Mouse (Mus musculus): ENCODE data around the gene Myl10. TPM values are rescaled to one million over a fixed set of nuclear protein-coding genes. Genes with fewer than 3 reads are reported as not detected.

Myl10 gene
- polyA plus RNA-seq, 1 experiment, result not detected

DNA sequence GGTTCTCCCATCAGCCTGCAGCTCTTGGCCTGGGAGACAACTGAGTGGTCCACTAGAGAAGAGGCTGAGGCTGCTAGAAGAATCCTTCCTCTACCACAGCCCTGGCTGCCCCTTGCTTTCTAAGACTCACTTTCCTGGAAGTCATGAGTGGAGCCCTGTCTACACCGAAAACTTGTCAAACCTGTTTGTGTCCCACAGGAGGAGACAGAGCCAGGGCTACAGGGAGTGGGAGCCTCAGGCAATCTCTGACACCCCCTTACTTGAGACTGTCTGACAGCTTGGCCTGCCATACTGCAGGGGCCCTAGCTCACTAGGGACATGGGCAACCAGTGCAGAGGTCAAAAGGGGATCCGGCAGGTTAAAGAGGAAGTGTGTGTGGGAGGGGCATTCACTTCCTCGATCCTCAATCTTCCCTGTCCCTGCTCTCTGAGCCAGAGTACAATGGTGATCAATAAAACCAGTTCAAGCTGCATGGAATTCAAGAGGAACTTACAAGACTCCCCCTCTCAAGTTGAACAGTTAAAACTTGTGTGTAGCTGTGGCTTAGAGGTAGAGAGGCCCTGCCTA is 9.3 kb downstream of the Myl10 start:
- Histone ChIP-seq H3K9me3 (ENCODE audit: control insufficient read depth, low read length) (peaks cover 9% of the 10 kb centered on the region), H3K36me3 (ENCODE audit: control insufficient read depth) (no peaks in the 10 kb centered on the region), H3K4me3 (replicated peaks) (no peak overlapping the region), H3K27me3 (ENCODE audit: control insufficient read depth) (no peaks in the 10 kb centered on the region), H3K4me1 (ENCODE audit: control insufficient read depth) (no peaks in the 10 kb centered on the region)
- TF ChIP-seq TAL1 (IDR thresholded peaks at IDR 0.05; ENCODE audit: low read length) (no peak), GATA1 (IDR thresholded peaks at IDR 0.05; ENCODE audit: low read length) (no peak)

DNA sequence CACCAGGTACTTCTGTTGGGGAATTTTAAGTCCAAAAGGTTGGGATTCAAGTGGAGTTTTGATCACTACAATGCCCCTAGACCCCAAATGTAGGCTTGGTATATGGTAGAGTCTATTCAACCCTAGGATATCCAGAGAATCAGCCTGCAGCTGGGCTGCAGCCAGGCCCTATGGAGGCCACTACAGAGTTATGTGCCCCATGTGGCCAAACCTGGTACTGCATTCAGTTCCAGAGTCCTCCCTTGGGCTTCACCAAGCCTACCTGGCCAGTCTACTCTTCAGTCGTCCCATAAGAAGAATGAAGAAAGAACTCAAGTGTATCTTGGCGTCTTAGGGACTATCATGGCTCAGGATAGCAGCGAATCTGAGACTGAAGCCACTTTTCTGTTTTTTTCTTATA is 10.8 kb downstream of the Myl10 start:
- TF ChIP-seq TAL1 (IDR thresholded peaks at IDR 0.05; ENCODE audit: low read length) (no peak), GATA1 (IDR thresholded peaks at IDR 0.05; ENCODE audit: low read length) (no peak)
- Histone ChIP-seq H3K4me3 (replicated peaks) (no peak overlapping the region), H3K9me3 (ENCODE audit: control insufficient read depth, low read length) (peaks cover 9% of the 10 kb centered on the region), H3K27me3 (ENCODE audit: control insufficient read depth) (no peaks in the 10 kb centered on the region), H3K36me3 (ENCODE audit: control insufficient read depth) (no peaks in the 10 kb centered on the region), H3K4me1 (ENCODE audit: control insufficient read depth) (no peaks in the 10 kb centered on the region)

DNA sequence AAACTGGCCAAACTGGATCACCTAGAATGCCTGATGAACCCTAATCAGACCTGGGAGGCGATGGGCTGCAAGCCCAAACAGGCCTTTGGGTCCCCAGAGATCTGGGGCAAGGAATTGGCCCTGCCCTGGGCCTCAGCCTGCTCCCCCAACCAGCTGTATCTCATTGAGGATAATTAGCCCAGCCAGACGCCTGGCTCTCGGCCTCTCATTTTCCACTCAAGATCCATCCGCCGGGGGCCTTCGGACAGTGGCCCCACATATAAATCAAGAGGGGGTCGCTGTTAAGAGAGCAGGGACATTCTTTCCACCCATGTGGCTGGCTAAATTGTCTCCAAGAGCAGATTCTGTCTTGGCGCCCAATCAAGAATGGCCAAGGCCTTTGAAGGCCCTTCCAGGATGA is 11.2 kb downstream of the Myl10 start:
- Histone ChIP-seq H3K4me1 (ENCODE audit: control insufficient read depth) (no peaks in the 10 kb centered on the region), H3K36me3 (ENCODE audit: control insufficient read depth) (no peaks in the 10 kb centered on the region), H3K4me3 (replicated peaks) (no peak overlapping the region), H3K27me3 (ENCODE audit: control insufficient read depth) (no peaks in the 10 kb centered on the region), H3K9me3 (ENCODE audit: control insufficient read depth, low read length) (peaks cover 9% of the 10 kb centered on the region)
- TF ChIP-seq GATA1 (IDR thresholded peaks at IDR 0.05; ENCODE audit: low read length) (no peak), TAL1 (IDR thresholded peaks at IDR 0.05; ENCODE audit: low read length) (no peak)

DNA sequence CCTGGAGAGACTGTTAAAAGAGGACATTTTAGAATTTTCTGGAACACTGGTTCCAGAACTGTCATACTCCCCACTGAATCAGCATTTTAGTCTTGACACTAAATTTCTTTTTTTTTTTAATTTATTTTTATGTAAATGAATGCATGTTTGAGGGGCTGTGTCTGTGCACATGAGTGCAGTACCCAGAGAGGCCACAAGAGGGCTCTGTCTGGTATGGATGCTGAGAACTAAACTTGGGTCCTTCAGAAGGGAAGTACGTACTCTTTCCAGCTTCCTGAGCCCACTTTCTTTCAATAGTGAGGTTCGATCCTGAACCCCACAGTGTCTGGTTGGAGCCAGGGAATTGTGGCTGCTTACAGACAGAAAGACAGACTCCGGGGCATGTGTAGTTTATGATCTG is 12.6 kb downstream of the Myl10 start:
- Histone ChIP-seq H3K4me3 (replicated peaks) (no peak overlapping the region), H3K9me3 (ENCODE audit: control insufficient read depth, low read length) (peaks cover 9% of the 10 kb centered on the region), H3K27me3 (ENCODE audit: control insufficient read depth) (no peaks in the 10 kb centered on the region), H3K4me1 (ENCODE audit: control insufficient read depth) (no peaks in the 10 kb centered on the region), H3K36me3 (ENCODE audit: control insufficient read depth) (no peaks in the 10 kb centered on the region)
- no peak for TF ChIP-seq TAL1 (IDR thresholded peaks at IDR 0.05; ENCODE audit: low read length)
- no peak for TF ChIP-seq GATA1 (IDR thresholded peaks at IDR 0.05; ENCODE audit: low read length)

DNA sequence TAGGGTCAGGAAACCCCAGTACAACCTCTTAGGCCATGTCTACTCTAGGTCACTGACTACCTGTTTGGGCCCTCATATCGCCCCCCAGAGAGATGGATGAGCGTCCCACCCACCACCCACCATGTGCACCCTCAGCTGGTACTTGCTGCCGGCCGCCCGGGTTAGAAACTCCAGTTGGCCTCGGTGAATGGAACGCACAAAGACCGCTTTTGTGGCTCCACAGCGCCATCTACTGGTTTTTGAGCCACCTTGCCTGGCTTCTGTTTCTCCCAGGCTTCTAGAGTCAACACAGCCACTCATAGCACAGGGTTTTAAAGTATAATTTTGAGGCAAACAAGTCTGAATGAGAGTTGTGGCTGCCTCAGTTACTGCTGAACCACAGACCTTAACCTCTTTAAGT is 13.9 kb downstream of the Myl10 start:
- Histone ChIP-seq H3K4me3 (replicated peaks) (no peak overlapping the region), H3K27me3 (ENCODE audit: control insufficient read depth) (no peaks in the 10 kb centered on the region), H3K9me3 (ENCODE audit: control insufficient read depth, low read length) (peaks cover 9% of the 10 kb centered on the region), H3K36me3 (ENCODE audit: control insufficient read depth) (no peaks in the 10 kb centered on the region), H3K4me1 (ENCODE audit: control insufficient read depth) (no peaks in the 10 kb centered on the region)
- TF ChIP-seq TAL1 (IDR thresholded peaks at IDR 0.05; ENCODE audit: low read length) (no peak), GATA1 (IDR thresholded peaks at IDR 0.05; ENCODE audit: low read length) (no peak)

DNA sequence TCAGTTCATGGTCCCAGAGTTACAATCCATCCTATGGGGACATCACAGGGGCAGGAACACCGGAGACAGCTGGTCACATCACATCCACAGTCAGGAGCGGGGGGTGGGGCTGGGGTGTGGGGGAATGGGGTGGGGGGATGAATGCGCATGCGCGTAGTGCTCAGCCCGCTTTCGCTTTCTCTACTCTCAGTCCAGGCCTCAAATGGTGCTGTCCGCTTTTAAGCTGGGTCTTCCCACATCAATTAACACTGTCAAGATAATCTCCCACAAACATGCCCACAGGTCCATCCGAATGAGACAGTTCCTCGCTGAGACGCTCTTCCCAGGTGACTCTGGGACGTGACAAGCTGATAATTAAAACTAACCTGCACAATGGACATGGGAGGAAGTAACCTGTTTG is 15.2 kb downstream of the Myl10 start:
- TF ChIP-seq GATA1 (IDR thresholded peaks at IDR 0.05; ENCODE audit: low read length), result no peak
- no peak for TF ChIP-seq TAL1 (IDR thresholded peaks at IDR 0.05; ENCODE audit: low read length)
- Histone ChIP-seq H3K36me3 (ENCODE audit: control insufficient read depth) (no peaks in the 10 kb centered on the region), H3K9me3 (ENCODE audit: control insufficient read depth, low read length) (peaks cover 9% of the 10 kb centered on the region), H3K4me3 (replicated peaks) (no peak overlapping the region), H3K27me3 (ENCODE audit: control insufficient read depth) (no peaks in the 10 kb centered on the region), H3K4me1 (ENCODE audit: control insufficient read depth) (no peaks in the 10 kb centered on the region)

DNA sequence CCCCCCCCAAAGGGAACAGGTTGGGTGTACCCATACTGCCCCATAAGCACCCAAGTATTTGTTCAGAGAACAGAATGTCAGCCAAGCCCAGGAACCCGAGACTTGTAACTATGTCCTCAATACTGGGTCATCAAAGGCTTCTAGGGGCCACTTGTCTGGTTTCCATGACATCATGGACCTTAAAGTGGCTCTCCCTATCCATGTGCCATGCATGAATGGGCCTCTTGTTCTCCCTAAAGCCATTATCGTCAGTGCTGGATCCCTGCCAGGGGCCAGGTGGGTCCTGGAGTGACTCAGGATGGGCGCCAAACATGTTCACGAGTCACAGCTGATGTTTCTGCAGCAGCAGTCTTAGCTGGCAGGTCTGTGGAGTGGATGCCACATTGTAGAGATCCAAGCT is 17.8 kb downstream of the Myl10 start:
- H3K36me3 ChIP-seq (ENCODE audit: control insufficient read depth), result no peaks in the 10 kb centered on the region
- H3K9me3 ChIP-seq (ENCODE audit: control insufficient read depth, low read length), result peaks cover 4% of the 10 kb centered on the region
- TF ChIP-seq TAL1 (IDR thresholded peaks at IDR 0.05; ENCODE audit: low read length) (no peak), GATA1 (IDR thresholded peaks at IDR 0.05; ENCODE audit: low read length) (no peak)
- no peaks in the 10 kb centered on the region for H3K4me1 ChIP-seq (ENCODE audit: control insufficient read depth)
- H3K27me3 ChIP-seq (ENCODE audit: control insufficient read depth), result no peaks in the 10 kb centered on the region; the same call in 1 of the 2 replicates
- H3K4me3 ChIP-seq (replicated peaks), result no peak overlapping the region

DNA sequence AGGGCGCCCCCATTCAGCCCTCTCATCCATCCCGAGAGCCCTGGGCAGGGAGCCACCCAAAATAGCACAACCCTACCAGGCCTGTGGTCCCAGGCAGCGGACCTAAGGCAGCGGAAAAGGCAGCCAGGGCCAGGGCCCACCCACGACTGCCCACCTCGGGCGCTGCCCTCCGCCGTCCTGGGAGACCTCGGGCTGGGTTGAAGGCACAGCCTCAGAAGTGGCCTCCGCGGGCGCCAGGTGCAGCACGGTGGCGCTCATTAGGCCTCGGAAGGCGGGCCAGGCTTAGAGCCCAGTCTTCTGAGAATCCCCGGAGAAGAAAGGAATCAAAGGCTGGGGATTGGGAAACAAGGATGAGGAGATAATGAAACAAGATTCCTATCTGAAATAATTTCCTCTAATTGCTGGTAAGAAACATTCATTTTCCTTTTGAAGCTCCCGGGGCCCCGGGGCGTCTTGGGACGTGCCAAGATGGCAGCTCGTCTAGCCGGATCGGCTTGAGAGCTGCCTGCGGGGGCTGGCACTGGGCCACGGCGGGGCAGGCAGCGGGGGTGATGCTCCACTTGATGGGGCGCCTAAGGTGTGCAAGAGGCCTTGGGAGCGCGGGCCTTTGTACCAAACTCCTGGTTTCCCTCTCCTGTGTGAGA is 21.4 kb downstream of the Myl10 start:
- TF ChIP-seq TAL1 (IDR thresholded peaks at IDR 0.05; ENCODE audit: low read length), result no peak
- TF ChIP-seq GATA1 (IDR thresholded peaks at IDR 0.05; ENCODE audit: low read length), result no peak
- Histone ChIP-seq H3K36me3 (ENCODE audit: control insufficient read depth) (no peaks in the 10 kb centered on the region), H3K27me3 (ENCODE audit: control insufficient read depth) (no peaks in the 10 kb centered on the region; the same call in 1 of the 2 replicates), H3K9me3 (ENCODE audit: control insufficient read depth, low read length) (no peaks in the 10 kb centered on the region), H3K4me1 (ENCODE audit: control insufficient read depth) (no peaks in the 10 kb centered on the region), H3K4me3 (replicated peaks) (no peak overlapping the region)

DNA sequence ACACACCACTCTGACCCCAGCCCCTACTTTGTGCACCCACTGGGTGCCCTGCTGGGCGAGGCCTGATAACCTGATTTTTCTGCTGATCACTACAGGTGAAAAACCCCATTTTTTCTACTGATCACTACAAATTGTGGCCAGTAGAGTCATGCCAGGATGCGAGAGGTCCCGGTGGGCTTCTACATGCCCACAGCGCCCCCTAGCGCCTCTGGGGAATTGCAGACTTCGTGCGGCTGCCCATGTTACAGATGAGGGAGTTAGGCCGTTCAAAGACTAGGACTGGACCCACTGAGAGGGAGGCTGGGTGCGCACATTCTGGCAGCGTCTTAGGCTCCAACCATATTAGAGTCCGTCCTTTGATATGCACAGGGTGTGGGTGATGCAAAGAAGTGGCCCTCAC is 21.9 kb downstream of the Myl10 start:
- no peaks in the 10 kb centered on the region for H3K9me3 ChIP-seq (ENCODE audit: control insufficient read depth, low read length)
- no peaks in the 10 kb centered on the region for H3K4me1 ChIP-seq (ENCODE audit: control insufficient read depth)
- no peaks in the 10 kb centered on the region; the same call in 1 of the 2 replicates for H3K27me3 ChIP-seq (ENCODE audit: control insufficient read depth)
- no peak overlapping the region for H3K4me3 ChIP-seq (replicated peaks)
- no peak for TF ChIP-seq GATA1 (IDR thresholded peaks at IDR 0.05; ENCODE audit: low read length)
- TF ChIP-seq TAL1 (IDR thresholded peaks at IDR 0.05; ENCODE audit: low read length), result no peak
- H3K36me3 ChIP-seq (ENCODE audit: control insufficient read depth), result no peaks in the 10 kb centered on the region

Measured in erythroblast, embryonic 14.5 days (primary cell).